ENCODE assay signal across 31 mouse cellular contexts in the genomic region with DNA sequence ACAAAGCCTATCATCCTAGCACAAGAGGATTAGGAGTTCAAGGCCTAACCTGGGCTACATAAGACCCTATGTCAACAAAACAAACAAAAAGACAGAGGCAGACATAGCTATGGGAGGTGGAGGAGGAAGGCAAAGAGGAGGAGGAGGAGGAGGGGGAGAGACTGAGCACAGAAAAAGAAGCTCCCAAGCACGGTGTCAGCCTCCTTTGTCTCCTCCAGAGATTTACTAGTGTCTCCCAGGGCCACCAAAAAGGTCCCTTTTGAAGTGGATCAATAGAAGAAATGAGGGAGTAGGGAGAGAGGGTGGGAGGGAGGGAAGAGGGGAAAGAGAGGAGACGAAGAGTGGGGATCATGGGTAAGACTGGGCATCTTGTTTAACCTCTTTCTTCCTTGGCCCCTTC.
DNase-seq lines count a peak whose midpoint lies in the region; ATAC-seq lines count a peak whose summit lies in the region.
"Had no signal": no experiment of that assay in that cellular context is flagged by ENCODE, and none has a peak within 500 bp of the region (broad histone marks: within the 10 kb centered on the region; RNA-seq: fewer than 3 reads in every experiment).

No protein-coding gene starts in this region.

- no peak overlapping the region for H3K4me2 ChIP-seq in kidney, embryonic 14.5 days (replicated peaks; ENCODE audit: low read depth, low read length)
- H3K4me2 ChIP-seq in neural tube, embryonic 11.5 days (ENCODE audit: low read depth): no peak overlapping the region
- no peak overlapping the region for H3K4me2 ChIP-seq in neural tube, embryonic 15.5 days
- H3K4me2 ChIP-seq: embryonic facial prominence, embryonic 15.5 days; forebrain, embryonic 13.5 days; intestine, embryonic 15.5 days; limb, embryonic 13.5 days; liver, embryonic 13.5 days had no signal

- H3K9ac ChIP-seq in kidney, embryonic 14.5 days (ENCODE audit: low read depth, low read length): no peak overlapping the region
- no peak overlapping the region for H3K9ac ChIP-seq in neural tube, embryonic 11.5 days (ENCODE audit: low read length)
- H3K9ac ChIP-seq in neural tube, embryonic 15.5 days (replicated peaks): no peak overlapping the region
- H3K9ac ChIP-seq: embryonic facial prominence, embryonic 15.5 days; forebrain, embryonic 13.5 days; intestine, embryonic 15.5 days; limb, embryonic 13.5 days; liver, embryonic 13.5 days had no signal

- H3K4me3 ChIP-seq in kidney, embryonic 14.5 days (ENCODE audit: low read length): no peak overlapping the region
- no peak overlapping the region for H3K4me3 ChIP-seq in neural tube, embryonic 11.5 days (ENCODE audit: low read depth, low read length)
- no peak overlapping the region for H3K4me3 ChIP-seq in neural tube, embryonic 15.5 days (replicated peaks)
- H3K4me3 ChIP-seq: embryonic facial prominence, embryonic 15.5 days; forebrain, embryonic 13.5 days; heart, adult 2 months; intestine, embryonic 15.5 days; left cerebral cortex, adult 2 months; limb, embryonic 13.5 days; liver, embryonic 13.5 days; megakaryocyte, embryonic 14.5 days had no signal

- H3K36me3 ChIP-seq in kidney, embryonic 14.5 days (ENCODE audit: control insufficient read depth, insufficient read depth, low read length): no peaks in the 10 kb centered on the region
- no peaks in the 10 kb centered on the region for H3K36me3 ChIP-seq in neural tube, embryonic 11.5 days (ENCODE audit: control insufficient read depth, insufficient read depth, low read length)
- H3K36me3 ChIP-seq in neural tube, embryonic 15.5 days: no peaks in the 10 kb centered on the region
- H3K36me3 ChIP-seq: embryonic facial prominence, embryonic 15.5 days; G1E; intestine, embryonic 15.5 days; limb, embryonic 13.5 days; liver, embryonic 13.5 days had no signal

- peak; percentile 61 for DNase-seq in embryo, embryonic 10.5 days (ENCODE audit: low spot score)
- no peak for DNase-seq in embryo, embryonic 9.5 days (ENCODE audit: extremely low spot score)
- no peak for DNase-seq in kidney, postnatal 10 days
- no peak for DNase-seq in neural tube, embryonic 11.5 days (ENCODE audit: low spot score)
- peak; percentile 15 for DNase-seq in testis, postnatal 10 days (ENCODE audit: low spot score)
- DNase-seq: adrenal gland, adult 8-10 months; cerebellum, adult 8-10 months; cerebellum, postnatal 25 days; gastrocnemius, postnatal 25 days; heart, adult 2 months; heart, postnatal 14 days; kidney, adult 8-10 months; kidney, postnatal 25 days; liver, embryonic 13.5 days; lung, adult 18-20 months; lung, postnatal 4 days; midbrain, embryonic 14.5 days; right cerebral cortex, adult 18-20 months; spleen, adult 18-20 months; thymus, postnatal 4 days had no signal

- H3K27me3 ChIP-seq in kidney, embryonic 14.5 days (ENCODE audit: control insufficient read depth, insufficient read depth, low read length): no peaks in the 10 kb centered on the region
- no peaks in the 10 kb centered on the region for H3K27me3 ChIP-seq in neural tube, embryonic 11.5 days (ENCODE audit: control insufficient read depth, insufficient read depth, low read length)
- no peaks in the 10 kb centered on the region for H3K27me3 ChIP-seq in neural tube, embryonic 15.5 days (replicated peaks)
- H3K27me3 ChIP-seq: embryonic facial prominence, embryonic 15.5 days; forebrain, embryonic 13.5 days; intestine, embryonic 15.5 days; limb, embryonic 13.5 days; liver, embryonic 13.5 days had no signal

- peak overlapping the region; percentile 62; the same call in 1 of the 2 replicates for H3K27ac ChIP-seq in kidney, embryonic 14.5 days (ENCODE audit: low read depth, low read length)
- H3K27ac ChIP-seq in neural tube, embryonic 11.5 days (ENCODE audit: low read depth, low read length): 0 out of 2 replicates have a peak overlapping the region, but pooled peaks have one; percentile 23
- no peak overlapping the region for H3K27ac ChIP-seq in neural tube, embryonic 15.5 days (replicated peaks)
- H3K27ac ChIP-seq: embryonic facial prominence, embryonic 15.5 days; forebrain, embryonic 13.5 days; heart, adult 2 months; intestine, embryonic 15.5 days; left cerebral cortex, adult 2 months; limb, embryonic 13.5 days; liver, embryonic 13.5 days had no signal

- no peak for ATAC-seq in kidney, embryonic 14.5 days (ENCODE audit: low FRiP score, low TSS enrichment)
- ATAC-seq in neural tube, embryonic 11.5 days (ENCODE audit: insufficient read depth, low FRiP score, low TSS enrichment): peak; percentile 55; the same call in 1 of the 2 replicates
- no peak for ATAC-seq in neural tube, embryonic 15.5 days (ENCODE audit: low FRiP score)
- ATAC-seq: forebrain, embryonic 13.5 days; hindbrain, embryonic 16.5 days; intestine, embryonic 15.5 days; lung, postnatal 0 days had no signal

- WGBS in kidney, embryonic 14.5 days: 9% methylated on average over 2 of the region's 2 CpGs
- WGBS in neural tube, embryonic 11.5 days: 9% methylated on average over 2 of the region's 2 CpGs
- WGBS in neural tube, embryonic 15.5 days: 15% methylated on average over 2 of the region's 2 CpGs

- no peaks in the 10 kb centered on the region for H3K9me3 ChIP-seq in kidney, embryonic 14.5 days (ENCODE audit: control insufficient read depth, low read length)
- no peaks in the 10 kb centered on the region for H3K9me3 ChIP-seq in neural tube, embryonic 11.5 days (ENCODE audit: control insufficient read depth, low read length)
- no peaks in the 10 kb centered on the region for H3K9me3 ChIP-seq in neural tube, embryonic 15.5 days (replicated peaks)
- H3K9me3 ChIP-seq: embryonic facial prominence, embryonic 15.5 days; forebrain, embryonic 13.5 days; intestine, embryonic 15.5 days; limb, embryonic 13.5 days; liver, embryonic 13.5 days; megakaryocyte, embryonic 14.5 days had no signal

- H3K4me1 ChIP-seq in kidney, embryonic 14.5 days (ENCODE audit: control insufficient read depth, insufficient read depth, low read length): peaks cover 28% of the 10 kb centered on the region
- H3K4me1 ChIP-seq in neural tube, embryonic 11.5 days (ENCODE audit: control insufficient read depth, insufficient read depth, low read length): peaks cover 33% of the 10 kb centered on the region
- peaks cover 23% of the 10 kb centered on the region for H3K4me1 ChIP-seq in neural tube, embryonic 15.5 days

Comparison
In these comparisons a context has a peak if more than half of its experiments do, and no peak if none do; other contexts are left out.
1. DNase-seq: peak in embryo, embryonic 10.5 days (single experiment) and testis, postnatal 10 days (single experiment); none in embryo, embryonic 9.5 days (single experiment), kidney, postnatal 10 days (single experiment) and neural tube, embryonic 11.5 days (single experiment).